Mouse (Mus musculus) heart, postnatal 14 days (tissue): ENCODE data around the gene Espl1. TPM values are rescaled to one million over a fixed set of nuclear protein-coding genes. Genes with fewer than 3 reads are reported as not detected.

Experiments
- DNase-seq, 2 experiments: peaks; one replicate each; pipeline ENCODE4 v3.0.0; 2021 to 2022
- intact Hi-C: fragments of 180-260 bp; cut with DNase I; formaldehyde crosslinking; loops from one replicate; pipeline ENCODE4 v1.15.1; 2025
- total RNA-seq, 2 experiments: library from RNA; stranded (reverse); gene quantifications; 2 replicates each; pipeline ENCODE4 v1.2.3; 2021

The Espl1 gene
- total RNA-seq, 2 experiments from 2014 or later, result 3.2 to 4.3 TPM

DNA sequence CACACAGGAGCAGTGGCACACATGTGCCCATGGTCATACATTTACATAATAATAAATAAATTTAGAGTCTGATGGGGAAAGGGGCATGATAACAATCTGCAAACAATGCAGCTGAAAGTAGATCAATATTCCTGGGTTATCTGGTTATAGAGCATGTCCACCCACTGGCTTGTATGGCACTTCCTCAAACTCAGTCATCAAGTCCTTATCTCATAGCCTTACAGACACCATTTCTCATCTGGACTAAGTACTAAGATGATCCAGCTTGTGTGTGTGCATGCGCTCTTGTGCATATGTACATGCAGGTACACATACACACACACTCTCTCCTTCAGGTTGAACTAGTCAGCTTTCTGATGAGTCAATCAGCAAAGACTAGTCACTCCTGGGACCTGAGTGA lies 68.6 kb downstream of the Espl1 start:
- DNase-seq, result no peak
- intact Hi-C loops, result no loop called here

DNA sequence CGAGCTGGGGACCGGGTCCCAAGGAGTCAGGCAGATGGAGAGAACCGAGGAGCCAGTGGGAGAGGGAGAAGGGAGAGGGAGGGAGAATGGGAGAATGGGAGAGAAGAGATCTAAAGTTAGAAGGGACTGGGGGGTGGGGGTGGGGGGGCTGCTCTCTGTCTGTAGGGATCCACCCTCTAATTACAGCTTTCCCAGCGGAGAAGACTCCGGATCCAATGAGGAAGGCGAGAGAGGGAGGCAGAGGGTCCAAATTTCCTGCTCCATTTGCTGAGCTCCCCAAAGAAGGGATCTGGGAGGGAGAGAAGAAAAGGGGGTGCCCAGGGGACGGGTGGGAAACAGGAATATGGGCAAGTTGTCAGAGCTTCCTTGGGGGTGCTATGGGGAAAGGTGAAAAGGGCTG lies 70.2 kb downstream of the Espl1 start:
- intact Hi-C loops, result no loop called here
- no peak for DNase-seq

DNA sequence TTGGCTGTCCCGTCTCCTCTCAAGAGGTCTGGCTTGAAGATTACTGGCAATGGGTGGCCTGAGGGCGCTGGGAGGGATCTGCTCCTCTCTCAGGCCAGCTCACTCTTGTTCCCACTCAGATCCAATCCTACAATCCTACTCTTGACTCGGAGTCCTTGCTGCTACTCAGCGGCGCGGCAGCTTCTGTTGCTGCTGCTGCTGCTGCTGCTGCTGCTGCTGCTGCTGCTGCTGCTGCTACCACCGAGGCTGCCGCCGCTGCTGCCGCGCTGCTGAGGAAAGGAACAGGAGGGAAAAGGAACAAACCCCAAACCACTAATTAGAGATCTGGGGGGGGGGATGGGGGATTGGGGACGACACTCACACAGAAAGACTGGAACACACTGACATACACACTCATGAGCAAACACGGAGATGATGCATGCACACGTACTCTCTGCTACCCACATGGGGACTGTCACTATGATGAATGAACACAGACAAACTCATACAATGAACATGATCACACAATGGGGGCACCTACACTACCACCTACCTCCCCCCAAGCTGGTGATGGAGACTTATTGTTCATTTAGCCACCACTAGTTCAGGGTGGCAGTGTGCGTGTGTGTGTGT lies 70.8 kb downstream of the Espl1 start, which contains the start of gene Sp7:
Sp7 (minus strand) TSS at position 450 of the 612 bp plus-strand sequence.
- intact Hi-C loops, result no loop called here
- DNase-seq, result no peak

DNA sequence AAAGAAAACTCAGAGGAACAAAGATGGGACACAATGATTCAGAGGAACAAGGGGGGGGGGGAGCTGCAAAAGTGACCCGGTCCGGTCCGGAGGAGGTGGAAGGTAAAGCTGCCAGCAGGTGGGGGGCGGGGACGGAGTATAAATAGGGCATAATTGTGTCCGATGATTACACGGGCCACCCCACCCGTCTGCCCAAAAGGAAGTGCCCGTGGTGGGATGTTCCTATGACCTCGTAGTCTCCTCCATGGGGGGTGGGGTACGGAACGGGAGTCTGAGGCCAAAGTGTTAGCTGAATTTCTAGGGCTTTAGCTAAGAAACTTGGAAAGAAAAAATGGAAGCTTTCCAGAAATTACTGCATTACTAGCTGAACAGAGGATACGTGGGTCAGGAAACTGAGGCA lies 73.9 kb downstream of the Espl1 start:
- DNase-seq, result no peak
- intact Hi-C loops, result no loop called here

DNA sequence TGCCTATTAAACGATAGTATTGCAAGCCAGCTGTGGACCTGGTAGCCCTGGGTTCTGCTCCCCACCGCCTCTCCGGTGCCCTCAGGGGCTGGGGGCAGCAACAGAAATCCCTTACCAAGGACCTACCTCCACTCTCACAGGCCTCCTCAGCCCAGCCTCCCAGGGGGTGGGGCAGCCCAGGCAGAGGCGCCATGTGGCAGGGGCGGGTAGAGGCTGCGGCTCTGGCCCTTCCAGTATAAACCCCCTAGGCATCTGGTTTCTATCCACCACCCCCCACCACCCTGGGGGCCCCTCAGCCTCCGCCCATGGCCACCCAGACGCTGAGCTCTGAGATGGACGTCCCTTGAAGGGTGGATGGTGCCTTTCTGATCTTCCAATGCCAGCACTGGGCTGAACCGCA lies 74.7 kb downstream of the Espl1 start:
- intact Hi-C loops, result no loop called here
- no peak for DNase-seq

Other genes with a start within 250 kb of the Espl1 start
- gene Eif4b, start 222.5 kb upstream of the Espl1 start, total RNA-seq, result 100 to 1,000 TPM; 130 to 147 TPM
- 100 to 1,000 TPM; 119 to 121 TPM for gene Tns2, start 195.9 kb upstream of the Espl1 start, total RNA-seq
- 10 to 100 TPM; 14.0 to 17.5 TPM for gene Spryd3, start 160.0 kb upstream of the Espl1 start, total RNA-seq
- gene Igfbp6, start 151.9 kb upstream of the Espl1 start, total RNA-seq, result 10 to 100 TPM; 42.0 to 51.8 TPM
- gene Soat2, start 145.7 kb upstream of the Espl1 start, total RNA-seq, result under 1 TPM in 1 of 2 experiments, not detected in 1; 0.17 TPM
- gene Zfp740, start 93.0 kb upstream of the Espl1 start, total RNA-seq, result 10 to 100 TPM; 41.8 to 47.1 TPM
- 10 to 100 TPM; 21.3 to 23.7 TPM for gene Csad, start 91.5 kb upstream of the Espl1 start, total RNA-seq
- gene Itgb7, start 64.3 kb upstream of the Espl1 start, total RNA-seq, result 1 to 10 TPM; 1.5 to 1.8 TPM
- 10 to 100 TPM; 18.9 to 21.1 TPM for gene Rarg, start 38.7 kb upstream of the Espl1 start, total RNA-seq
- gene Gm9918, start 25.7 kb upstream of the Espl1 start, total RNA-seq, result not detected
- gene Mfsd5, start 16.8 kb upstream of the Espl1 start, total RNA-seq, result 10 to 100 TPM; 16.7 to 19.0 TPM
- gene Pfdn5, start 29.9 kb downstream of the Espl1 start, total RNA-seq, result 100 to 1,000 TPM; 262 to 287 TPM
- 10 to 100 TPM; 21.0 to 24.3 TPM for gene Myg1, start 35.4 kb downstream of the Espl1 start, total RNA-seq
- gene Aaas, start 54.5 kb downstream of the Espl1 start, total RNA-seq, result 10 to 100 TPM in 1 of 2 experiments, 1 to 10 TPM in 1; 9.5 to 15.2 TPM
- not detected for gene Sp7, start 70.9 kb downstream of the Espl1 start, total RNA-seq
- 10 to 100 TPM; 47.5 to 52.3 TPM for gene Sp1, start 109.9 kb downstream of the Espl1 start, total RNA-seq
- 1 to 10 TPM in 1 of 2 experiments, under 1 TPM in 1; 0.66 to 1.0 TPM for gene Amhr2, start 149.1 kb downstream of the Espl1 start, total RNA-seq
- gene Prr13, start 162.8 kb downstream of the Espl1 start, total RNA-seq, result 10 to 100 TPM; 21.1 to 21.7 TPM
- gene Pcbp2, start 174.3 kb downstream of the Espl1 start, total RNA-seq, result 100 to 1,000 TPM; 479 to 482 TPM
- not detected for gene Gm10337, start 207.5 kb downstream of the Espl1 start, total RNA-seq
- gene Map3k12, start 220.8 kb downstream of the Espl1 start, total RNA-seq, result 1 to 10 TPM; 4.7 to 4.8 TPM
- gene Tarbp2, start 221.9 kb downstream of the Espl1 start, total RNA-seq, result 10 to 100 TPM; 38.4 to 46.8 TPM
- 1 to 10 TPM; 2.7 to 3.5 TPM for gene Npff, start 228.7 kb downstream of the Espl1 start, total RNA-seq